Mouse (Mus musculus) embryonic facial prominence, embryonic 10.5 days (tissue): ENCODE results near the gene P2ry12. TPM values are rescaled to one million over a fixed set of nuclear protein-coding genes. Genes with fewer than 3 reads are reported as not detected.

Experiments used
- DNase-seq: peaks from one replicate; pipeline ENCODE4 v3.0.0-alpha.2; 2017; ENCODE audit warnings: low spot score
- H3K27ac ChIP-seq: fragments of 300-500 bp; sonication (generic); replicated peaks from 2 replicates; pipeline ENCODE4 v1.5.1; 2016; ENCODE audit warnings: mild to moderate bottlenecking
- H3K27me3 ChIP-seq: fragments of 300-500 bp; sonication (generic); replicated peaks from 2 replicates; pipeline ENCODE4 v1.6.1; 2016; ENCODE audit warnings: low read depth, mild to moderate bottlenecking; ENCODE audit not compliant: poor library complexity, severe bottlenecking
- H3K36me3 ChIP-seq: fragments of 300-500 bp; sonication (generic); replicated peaks from 2 replicates; pipeline ENCODE4 v1.6.1; 2016; ENCODE audit warnings: mild to moderate bottlenecking, moderate library complexity
- H3K4me1 ChIP-seq: fragments of 300-500 bp; sonication (generic); 2 replicates; pipeline ENCODE4 v1.6.1; 2016
- H3K4me3 ChIP-seq: fragments of 300-500 bp; sonication (generic); 2 replicates; pipeline ENCODE4 v1.5.1; 2016; ENCODE audit warnings: mild to moderate bottlenecking, moderate library complexity
- H3K9me3 ChIP-seq: fragments of 300-500 bp; sonication (generic); 2 replicates; pipeline ENCODE4 v1.6.1; 2016; ENCODE audit warnings: mild to moderate bottlenecking
- WGBS: fragments of 180-500 bp; shearing (Covaris S2); methylation state at CpG from one replicate; pipeline ENCODE4 v1.1.7; 2016; 5-methylcytosine and 5-hydroxymethylcytosine counted together
- polyA plus RNA-seq: library from polyadenylated mRNA; unstranded; fragments of >200 nt; fragmentation: Nextera tagmentation; extraction: Ambion mirVana; gene quantifications from 2 replicates; pipeline ENCODE4 v1.2.1, GENCODE M21; 2016

The P2ry12 gene
- polyA plus RNA-seq, 1 experiment from 2014 or later: 1.0 TPM

DNA sequence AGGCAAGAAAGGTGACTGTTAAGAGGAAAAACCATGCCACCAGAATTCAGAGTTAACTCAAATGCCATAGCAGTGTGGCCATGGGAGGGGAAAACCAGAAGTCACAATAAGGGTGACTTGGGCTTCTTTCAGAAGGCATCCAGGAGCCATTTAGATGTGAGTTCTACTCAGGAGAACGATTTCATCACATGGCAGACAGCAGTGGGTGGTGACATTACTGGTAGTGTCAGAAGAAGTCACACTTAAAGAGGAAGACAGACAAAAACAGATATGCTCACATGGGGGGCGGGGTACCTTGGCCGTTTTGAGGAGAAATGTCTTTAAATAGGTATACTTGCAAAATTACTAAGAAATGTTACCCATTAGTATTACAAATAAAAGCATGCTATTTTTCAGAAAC lies 1.3 kb upstream of the P2ry12 start:
- WGBS: 88% methylated on average over 3 of the region's 3 CpGs
- H3K27me3 ChIP-seq: no peaks in the 10 kb centered on the region
- DNase-seq: no peak
- peaks cover 4% of the 10 kb centered on the region; the same call in 1 of the 2 replicates for H3K36me3 ChIP-seq
- no peaks in the 10 kb centered on the region for H3K9me3 ChIP-seq
- no peak overlapping the region for H3K27ac ChIP-seq
- H3K4me3 ChIP-seq: no peak overlapping the region
- peaks cover 26% of the 10 kb centered on the region for H3K4me1 ChIP-seq

DNA sequence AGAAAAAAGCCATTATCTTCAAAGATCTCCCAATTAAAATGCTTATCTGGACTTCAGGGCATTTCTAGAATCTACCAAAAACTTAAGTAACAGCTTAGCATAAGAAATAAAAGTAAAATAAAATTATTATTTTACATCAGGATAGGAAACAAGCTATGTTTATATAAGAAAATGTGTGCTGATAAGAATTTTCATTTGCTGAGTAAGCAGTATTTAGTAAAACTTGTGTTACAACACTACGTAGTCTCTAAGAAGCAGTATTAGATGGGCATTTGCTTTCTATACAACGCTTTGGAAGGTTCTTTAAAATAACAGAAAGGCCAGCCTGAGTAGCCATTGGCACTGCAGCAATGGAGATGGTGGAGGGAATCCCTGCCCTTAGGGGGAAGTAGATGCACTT lies 746 bp upstream of the P2ry12 start:
- no peak for DNase-seq
- Histone ChIP-seq H3K4me3 (no peak overlapping the region), H3K27me3 (no peaks in the 10 kb centered on the region), H3K36me3 (peaks cover 4% of the 10 kb centered on the region; the same call in 1 of the 2 replicates), H3K4me1 (peaks cover 26% of the 10 kb centered on the region), H3K9me3 (no peaks in the 10 kb centered on the region), H3K27ac (no peak overlapping the region)
- whole genome bisulfite sequencing: 94% methylated on average over 2 of the region's 2 CpGs

DNA sequence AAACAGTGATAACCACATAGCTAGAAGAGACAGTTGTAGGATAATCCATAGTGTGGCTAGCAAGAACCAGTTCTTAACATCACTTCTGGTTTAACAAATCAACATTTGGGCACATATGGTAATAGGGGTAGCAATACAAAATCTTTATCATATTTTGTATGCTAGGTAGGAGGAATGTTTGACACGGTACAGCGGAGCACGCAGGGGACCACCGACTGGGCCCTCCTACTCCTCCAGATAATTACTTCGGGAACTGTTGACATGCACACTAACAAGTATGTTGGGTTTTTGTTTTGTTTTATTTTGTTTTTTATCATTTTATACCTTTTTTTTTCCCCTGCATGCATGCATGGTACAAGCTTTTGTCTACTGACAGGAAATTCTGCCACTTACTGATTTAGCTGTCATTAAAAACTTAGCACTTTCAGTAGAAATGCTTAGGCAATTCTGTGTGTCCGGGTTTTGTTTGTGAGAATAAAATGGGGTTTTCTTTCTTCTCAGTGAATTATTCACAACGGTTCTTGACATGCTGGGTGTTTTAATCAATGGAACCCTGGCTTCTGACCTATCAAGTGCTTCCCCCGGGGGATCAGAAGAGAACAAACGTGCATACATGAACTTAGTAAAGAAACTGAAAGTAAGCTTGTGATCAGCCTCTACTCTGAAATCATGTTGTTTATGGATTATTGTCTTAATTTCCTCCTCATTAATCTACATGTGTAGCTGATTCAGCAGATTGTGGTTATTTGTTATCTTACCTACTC lies 780 bp downstream of the P2ry12 start:
- no peaks in the 10 kb centered on the region for H3K27me3 ChIP-seq
- H3K4me3 ChIP-seq: no peak overlapping the region
- WGBS: 56% methylated on average over 9 of the region's 9 CpGs
- DNase-seq: no peak
- H3K36me3 ChIP-seq: peaks cover 4% of the 10 kb centered on the region; the same call in 1 of the 2 replicates
- no peaks in the 10 kb centered on the region for H3K9me3 ChIP-seq
- H3K4me1 ChIP-seq: peaks cover 30% of the 10 kb centered on the region
- H3K27ac ChIP-seq: no peak overlapping the region

DNA sequence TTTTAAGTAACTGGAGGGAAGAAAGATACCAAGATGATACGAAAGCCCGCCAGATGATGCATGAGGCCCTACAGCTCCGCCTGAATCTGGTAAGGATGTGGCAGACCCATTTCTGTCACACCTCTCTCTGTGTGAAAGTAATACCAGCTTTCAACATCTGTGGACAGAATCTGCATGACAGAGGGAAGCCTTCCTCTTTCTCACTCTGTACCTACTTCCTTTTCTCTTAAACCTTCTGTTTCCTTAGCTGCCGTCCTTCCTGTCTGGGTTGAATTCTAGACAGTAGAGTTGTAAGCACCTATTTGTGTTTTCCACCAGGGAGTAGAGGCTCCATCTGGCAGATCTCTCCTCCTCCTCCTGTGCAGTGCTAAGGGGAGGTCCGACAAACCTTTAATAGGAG lies 1.9 kb downstream of the P2ry12 start:
- Histone ChIP-seq H3K9me3 (no peaks in the 10 kb centered on the region), H3K27ac (no peak overlapping the region; the same call in 1 of the 2 replicates), H3K27me3 (no peaks in the 10 kb centered on the region), H3K4me1 (peaks cover 30% of the 10 kb centered on the region), H3K4me3 (no peak overlapping the region), H3K36me3 (peaks cover 4% of the 10 kb centered on the region; the same call in 1 of the 2 replicates)
- DNase-seq: no peak
- 64% methylated on average over 5 of the region's 5 CpGs for WGBS

DNA sequence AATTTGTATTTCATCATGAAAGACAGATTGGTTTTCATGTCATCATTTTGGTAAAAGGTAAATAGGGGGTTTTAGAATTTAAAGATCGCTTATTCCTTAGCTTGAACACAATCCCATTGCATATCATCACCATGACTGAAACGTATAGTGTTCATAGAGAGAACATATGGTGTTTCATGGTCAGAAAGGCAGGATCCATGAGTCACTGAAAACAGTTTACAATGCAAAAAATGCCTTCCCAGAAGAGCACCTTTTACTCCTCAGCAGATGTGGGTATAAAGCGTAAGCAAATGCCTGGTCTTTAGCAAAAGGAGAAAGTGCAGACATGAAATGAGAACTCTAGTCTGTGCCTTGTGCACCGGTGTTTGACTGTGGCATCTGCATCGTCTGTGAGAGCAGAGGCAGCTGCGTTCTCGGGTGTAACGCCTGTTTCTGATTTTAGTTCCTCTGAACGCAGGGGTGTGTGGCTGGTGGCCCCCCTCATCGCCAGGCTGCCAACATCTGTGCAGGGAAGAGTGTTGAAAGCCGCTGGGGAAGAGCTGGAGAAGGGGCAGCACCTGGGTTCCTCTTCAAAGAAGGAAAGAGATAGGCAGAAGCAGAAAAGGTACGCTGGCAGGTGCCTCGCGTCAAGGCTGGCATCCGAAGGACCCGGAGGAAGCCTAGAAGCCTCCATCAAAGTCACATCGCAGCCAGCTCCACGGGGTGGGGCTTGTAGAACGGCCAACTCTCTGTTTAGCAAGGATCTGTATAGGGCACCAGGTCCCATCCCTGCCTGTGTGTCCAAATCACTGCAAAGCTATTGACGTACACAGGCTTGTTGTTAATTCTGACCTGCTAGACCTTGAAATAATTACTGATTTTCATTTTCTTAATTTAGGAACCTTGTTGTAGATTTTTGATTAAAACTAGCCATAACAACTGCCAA lies 4.7 kb downstream of the P2ry12 start:
- H3K27ac ChIP-seq: no peak overlapping the region
- H3K9me3 ChIP-seq: no peaks in the 10 kb centered on the region
- H3K36me3 ChIP-seq: no peaks in the 10 kb centered on the region
- no peak for DNase-seq
- H3K4me1 ChIP-seq: peaks cover 30% of the 10 kb centered on the region
- WGBS: 77% methylated on average over 20 of the region's 20 CpGs
- no peaks in the 10 kb centered on the region for H3K27me3 ChIP-seq
- H3K4me3 ChIP-seq: no peak overlapping the region

DNA sequence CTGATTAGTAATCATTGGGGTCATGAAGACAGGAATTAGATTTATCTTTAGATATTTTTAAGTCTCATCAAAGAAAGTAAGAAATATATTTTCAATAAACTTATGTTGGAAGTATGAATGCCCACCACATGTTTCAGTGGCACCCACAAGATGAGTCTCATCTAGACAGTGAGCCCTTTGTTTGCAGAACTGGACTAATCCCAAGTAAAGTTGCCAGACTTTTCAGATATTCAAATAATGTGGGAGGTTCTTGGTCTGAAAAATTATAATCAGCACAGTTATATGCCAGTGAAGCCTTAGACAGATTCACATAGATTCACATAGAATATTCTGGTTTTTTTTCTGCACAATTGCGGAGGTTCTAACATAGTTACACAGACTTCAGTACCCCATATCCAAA lies 12.2 kb downstream of the P2ry12 start:
- H3K36me3 ChIP-seq: no peaks in the 10 kb centered on the region
- 96% methylated on average over 1 of the region's 1 CpGs for WGBS
- H3K27me3 ChIP-seq: no peaks in the 10 kb centered on the region
- no peak for DNase-seq
- no peak overlapping the region for H3K4me3 ChIP-seq
- H3K9me3 ChIP-seq: no peaks in the 10 kb centered on the region
- no peak overlapping the region for H3K27ac ChIP-seq
- H3K4me1 ChIP-seq: no peaks in the 10 kb centered on the region

DNA sequence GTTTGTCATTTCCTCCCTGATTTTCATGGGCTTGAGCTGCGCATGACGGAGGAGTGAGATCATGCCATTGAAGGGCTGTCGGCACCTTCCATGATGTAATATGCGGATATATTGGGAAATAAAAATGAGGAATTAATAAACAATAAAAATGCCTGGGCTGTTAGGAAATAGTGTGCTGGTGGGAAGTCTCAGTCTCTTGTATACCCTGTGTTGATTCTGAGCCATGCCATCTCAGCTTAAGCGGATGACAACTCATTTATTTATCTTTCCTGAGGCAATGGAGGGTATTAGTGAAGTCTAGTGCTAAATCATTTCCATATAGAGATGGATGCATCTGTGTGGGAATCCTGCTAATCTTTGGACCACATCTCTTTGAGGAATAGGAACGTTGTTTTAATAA lies 14.6 kb downstream of the P2ry12 start:
- H3K4me3 ChIP-seq: no peak overlapping the region
- DNase-seq: no peak
- WGBS: 87% methylated on average over 6 of the region's 6 CpGs
- H3K27ac ChIP-seq: no peak overlapping the region
- H3K4me1 ChIP-seq: no peaks in the 10 kb centered on the region
- no peaks in the 10 kb centered on the region for H3K36me3 ChIP-seq
- no peaks in the 10 kb centered on the region for H3K27me3 ChIP-seq
- no peaks in the 10 kb centered on the region for H3K9me3 ChIP-seq

DNA sequence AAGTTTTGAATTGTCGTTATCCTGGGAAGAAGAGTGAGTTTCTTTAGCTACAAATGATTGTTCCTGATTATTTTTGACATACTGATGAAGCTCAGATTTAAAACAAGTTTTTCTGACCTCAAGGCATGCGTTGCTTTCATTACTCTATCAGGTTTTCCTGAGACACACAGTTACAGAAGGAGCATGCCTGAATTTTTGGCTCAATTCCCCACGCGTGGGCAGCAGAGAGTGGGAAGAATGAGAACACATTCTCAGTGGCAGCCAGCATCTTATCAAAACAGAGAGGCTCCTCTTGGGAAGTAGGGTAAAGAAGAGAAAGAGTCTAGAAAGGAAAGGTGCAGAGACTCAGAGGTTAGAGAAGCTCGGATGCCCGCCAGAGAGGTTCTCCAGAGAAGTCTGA lies 19.3 kb downstream of the P2ry12 start:
- WGBS: 84% methylated on average over 6 of the region's 6 CpGs

DNA sequence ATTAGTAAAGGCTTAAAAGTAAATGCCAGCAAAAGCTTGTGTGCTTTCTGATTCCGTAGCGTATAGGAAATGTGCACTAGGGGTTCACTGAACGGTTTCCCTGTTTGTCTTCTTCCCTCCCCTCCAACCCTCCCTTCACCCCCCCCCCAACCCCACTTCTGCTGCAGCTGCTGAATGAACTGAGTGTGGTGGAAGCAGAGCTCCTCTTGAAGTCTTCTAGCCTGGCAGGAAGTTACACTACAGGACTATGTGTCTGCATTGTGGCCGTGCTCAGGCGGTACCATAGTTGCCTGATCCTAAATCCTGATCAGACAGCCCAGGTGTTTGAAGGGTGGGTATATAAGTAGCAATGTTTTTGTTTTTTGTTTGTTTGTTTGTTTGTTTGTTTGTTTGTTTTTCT lies 27.8 kb downstream of the P2ry12 start:
- Histone ChIP-seq H3K4me3 (no peak overlapping the region), H3K9me3 (no peaks in the 10 kb centered on the region), H3K4me1 (no peaks in the 10 kb centered on the region), H3K27ac (no peak overlapping the region), H3K27me3 (no peaks in the 10 kb centered on the region), H3K36me3 (no peaks in the 10 kb centered on the region)
- no peak for DNase-seq
- 66% methylated on average over 5 of the region's 5 CpGs for WGBS

More for the DNA sequence above, 19.3 kb downstream of the P2ry12 start:
- Histone ChIP-seq H3K9me3 (no peaks in the 10 kb centered on the region), H3K4me3 (no peak overlapping the region), H3K27me3 (no peaks in the 10 kb centered on the region), H3K36me3 (no peaks in the 10 kb centered on the region), H3K27ac (no peak overlapping the region), H3K4me1 (no peaks in the 10 kb centered on the region)
- no peak for DNase-seq

DNA sequence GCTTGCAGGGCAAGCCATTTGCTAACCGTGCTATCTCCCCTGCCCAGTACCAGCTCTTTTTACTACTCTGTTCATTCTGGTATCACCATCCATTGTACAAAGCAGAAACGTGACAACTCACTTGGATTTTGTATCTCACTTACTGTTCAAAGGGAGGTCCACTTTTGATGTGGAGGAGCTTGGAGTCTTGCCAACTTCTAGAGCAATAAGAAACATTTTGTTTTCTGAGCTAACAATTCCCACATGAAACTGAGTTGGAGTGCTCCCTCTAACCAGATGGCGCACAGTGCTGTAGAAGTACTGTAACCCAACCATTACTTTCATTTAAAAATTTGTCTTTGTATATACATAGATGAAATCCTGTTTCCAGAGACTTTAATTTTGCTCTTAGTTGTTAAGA lies 31.8 kb downstream of the P2ry12 start:
- Histone ChIP-seq H3K36me3 (no peaks in the 10 kb centered on the region), H3K4me1 (peaks cover 9% of the 10 kb centered on the region), H3K27ac (no peak overlapping the region), H3K27me3 (no peaks in the 10 kb centered on the region), H3K4me3 (no peak overlapping the region), H3K9me3 (no peaks in the 10 kb centered on the region)
- no peak for DNase-seq
- WGBS: 85% methylated on average over 3 of the region's 3 CpGs

DNA sequence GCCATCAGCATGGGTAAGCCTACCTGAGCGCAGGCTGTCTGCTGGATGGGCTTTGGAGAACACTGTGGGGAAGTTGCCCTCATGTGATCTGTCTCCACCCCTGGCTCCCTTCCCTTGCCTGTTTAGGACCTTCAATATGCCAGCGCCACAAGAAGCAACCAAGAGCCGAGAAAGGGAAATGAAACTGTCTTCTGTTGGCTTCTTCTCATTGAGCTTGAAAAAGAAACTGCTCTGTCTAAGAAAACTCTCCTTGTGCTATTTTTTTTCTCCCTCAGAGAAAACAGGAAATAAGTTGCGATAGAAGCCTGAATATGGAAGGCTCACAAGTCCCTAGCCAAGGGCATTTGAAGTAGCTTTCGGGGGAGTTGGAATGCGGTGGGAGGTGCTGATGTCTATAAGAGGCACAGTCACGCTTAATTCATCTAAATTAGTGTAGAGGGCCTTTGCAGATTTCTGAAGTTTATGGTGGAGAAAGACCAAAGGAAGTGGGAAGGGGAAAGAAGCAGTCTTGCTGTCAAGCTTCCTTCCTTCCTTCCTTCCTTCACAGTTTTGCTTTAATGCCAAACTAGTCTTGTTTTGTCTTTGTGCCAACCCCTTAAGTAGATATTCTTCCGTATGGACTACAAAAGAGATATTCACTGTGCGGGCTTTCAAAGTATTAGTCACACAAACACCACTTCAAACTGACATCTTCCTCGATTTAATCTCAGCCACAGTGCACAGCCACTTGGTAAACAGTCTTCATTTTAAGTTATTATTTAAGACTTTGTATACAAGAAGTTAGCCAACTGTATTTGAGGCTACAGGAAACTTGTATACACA lies 33.7 kb downstream of the P2ry12 start:
- Histone ChIP-seq H3K27ac (no peak overlapping the region), H3K27me3 (no peaks in the 10 kb centered on the region), H3K4me3 (no peak overlapping the region), H3K4me1 (peaks cover 9% of the 10 kb centered on the region), H3K9me3 (no peaks in the 10 kb centered on the region), H3K36me3 (no peaks in the 10 kb centered on the region)
- DNase-seq: no peak
- 51% methylated on average over 10 of the region's 10 CpGs for WGBS

DNA sequence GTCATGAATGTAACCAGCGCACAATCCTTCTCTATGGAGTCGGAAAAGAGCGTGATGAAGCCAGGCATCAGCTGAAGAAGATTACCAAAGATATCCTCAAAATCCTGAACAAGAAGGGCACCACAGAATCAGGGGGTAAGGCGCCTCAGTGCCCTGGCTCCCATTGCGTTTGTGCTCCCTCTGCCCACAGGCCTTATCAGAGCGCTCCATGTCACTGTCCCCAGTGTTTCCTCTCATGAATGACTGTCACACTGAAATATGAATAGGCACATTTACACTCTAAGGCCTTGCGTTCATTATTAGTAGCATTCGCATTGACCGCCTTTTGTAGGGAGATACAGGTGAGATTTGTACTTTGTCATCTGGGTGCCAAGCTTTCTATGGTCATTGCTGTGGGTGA lies 35.0 kb downstream of the P2ry12 start:
- H3K36me3 ChIP-seq: no peaks in the 10 kb centered on the region
- WGBS: 94% methylated on average over 9 of the region's 9 CpGs

More for the DNA sequence above, 35.0 kb downstream of the P2ry12 start:
- no peak for DNase-seq
- Histone ChIP-seq H3K27ac (no peak overlapping the region), H3K4me1 (peaks cover 9% of the 10 kb centered on the region), H3K9me3 (no peaks in the 10 kb centered on the region), H3K4me3 (no peak overlapping the region), H3K27me3 (no peaks in the 10 kb centered on the region)
